Mouse (Mus musculus): ENCODE results near the gene Slc27a1. TPM values are rescaled to one million over a fixed set of nuclear protein-coding genes. Genes with fewer than 3 reads are reported as not detected.

The Slc27a1 gene
- polyA plus RNA-seq, 1 experiment from 2014 or later: 26.5 TPM

GRCm38 (mm10) chr8:71596798-71597197 lies 28.1 kb downstream of the Slc27a1 start:
- Histone ChIP-seq H3K9me3 (ENCODE audit: control insufficient read depth, low read length) (no peaks in the 10 kb centered on the region), H3K4me1 (replicated peaks; ENCODE audit: control insufficient read depth, insufficient read depth) (peaks cover 3% of the 10 kb centered on the region), H3K4me2 (replicated peaks; ENCODE audit: low read depth) (no peak overlapping the region), H3K4me3 (ENCODE audit: low read depth, low read length) (no peak overlapping the region), H3K9ac (ENCODE audit: low read length) (no peak overlapping the region), H3K36me3 (ENCODE audit: control insufficient read depth, insufficient read depth, low read length) (no peaks in the 10 kb centered on the region), H3K27ac (replicated peaks) (no peak overlapping the region), H3K27me3 (ENCODE audit: control insufficient read depth, insufficient read depth, low read length) (no peaks in the 10 kb centered on the region; the same call in 1 of the 2 replicates)
- no peak for TF ChIP-seq EP300 (optimal IDR thresholded peaks at IDR 0.05)
- TF ChIP-seq CTCF (IDR thresholded peaks at IDR 0.05; ENCODE audit: low read depth): no peak
- ATAC-seq (ENCODE audit: low FRiP score, low TSS enrichment): no peak
- DNase-seq (ENCODE audit: low spot score): no peak
- WGBS: 63% methylated on average over 4 of the region's 4 CpGs

GRCm38 (mm10) chr8:71597451-71597850 lies 28.8 kb downstream of the Slc27a1 start, which contains the start of gene Fam129c:
Gene Fam129c, plus strand, starts transcription at chr8:71597648.
- TF ChIP-seq CTCF (IDR thresholded peaks at IDR 0.05; ENCODE audit: low read depth) (no peak), EP300 (optimal IDR thresholded peaks at IDR 0.05) (no peak)
- ATAC-seq (ENCODE audit: low FRiP score, low TSS enrichment) (no peak), DNase-seq (ENCODE audit: low spot score) (no peak)
- H3K9ac ChIP-seq (ENCODE audit: low read length): no peak within 1 kb of the TSS
- no peaks in the 10 kb centered on the region for H3K36me3 ChIP-seq (ENCODE audit: control insufficient read depth, insufficient read depth, low read length)
- no peaks in the 10 kb centered on the region for H3K9me3 ChIP-seq (ENCODE audit: control insufficient read depth, low read length)
- H3K27ac ChIP-seq (replicated peaks): no peak within 1 kb of the TSS
- H3K4me1 ChIP-seq (replicated peaks; ENCODE audit: control insufficient read depth, insufficient read depth): peaks cover 4% of the 10 kb centered on the region
- H3K4me2 ChIP-seq (replicated peaks; ENCODE audit: low read depth): no peak within 1 kb of the TSS
- no peak within 1 kb of the TSS for H3K4me3 ChIP-seq (ENCODE audit: low read depth, low read length)
- H3K27me3 ChIP-seq (ENCODE audit: control insufficient read depth, insufficient read depth, low read length): peaks cover 3% of the 10 kb centered on the region; the same call in 1 of the 2 replicates
- 74% methylated on average over 3 of the region's 3 CpGs for WGBS

GRCm38 (mm10) chr8:71598375-71598774 lies 29.7 kb downstream of the Slc27a1 start:
- TF ChIP-seq CTCF (IDR thresholded peaks at IDR 0.05; ENCODE audit: low read depth) (no peak), EP300 (optimal IDR thresholded peaks at IDR 0.05) (no peak)
- Histone ChIP-seq H3K27me3 (ENCODE audit: control insufficient read depth, insufficient read depth, low read length) (peaks cover 3% of the 10 kb centered on the region; the same call in 1 of the 2 replicates), H3K9me3 (ENCODE audit: control insufficient read depth, low read length) (no peaks in the 10 kb centered on the region), H3K36me3 (ENCODE audit: control insufficient read depth, insufficient read depth, low read length) (no peaks in the 10 kb centered on the region), H3K9ac (ENCODE audit: low read length) (no peak overlapping the region), H3K4me2 (replicated peaks; ENCODE audit: low read depth) (no peak overlapping the region), H3K4me3 (ENCODE audit: low read depth, low read length) (no peak overlapping the region), H3K4me1 (replicated peaks; ENCODE audit: control insufficient read depth, insufficient read depth) (peaks cover 3% of the 10 kb centered on the region; the same call in 1 of the 2 replicates), H3K27ac (replicated peaks) (no peak overlapping the region)
- DNase-seq (ENCODE audit: low spot score) (no peak), ATAC-seq (ENCODE audit: low FRiP score, low TSS enrichment) (no peak)

GRCm38 (mm10) chr8:71598841-71599240 lies 30.2 kb downstream of the Slc27a1 start:
- Histone ChIP-seq H3K9me3 (ENCODE audit: control insufficient read depth, low read length) (no peaks in the 10 kb centered on the region), H3K36me3 (ENCODE audit: control insufficient read depth, insufficient read depth, low read length) (no peaks in the 10 kb centered on the region), H3K27ac (replicated peaks) (no peak overlapping the region), H3K27me3 (ENCODE audit: control insufficient read depth, insufficient read depth, low read length) (peaks cover 3% of the 10 kb centered on the region; the same call in 1 of the 2 replicates), H3K4me2 (replicated peaks; ENCODE audit: low read depth) (no peak overlapping the region), H3K4me1 (replicated peaks; ENCODE audit: control insufficient read depth, insufficient read depth) (peaks cover 3% of the 10 kb centered on the region; the same call in 1 of the 2 replicates), H3K9ac (ENCODE audit: low read length) (no peak overlapping the region), H3K4me3 (ENCODE audit: low read depth, low read length) (no peak overlapping the region)
- DNase-seq (ENCODE audit: low spot score) (no peak), ATAC-seq (ENCODE audit: low FRiP score, low TSS enrichment) (no peak)
- WGBS: 91% methylated on average over 5 of the region's 5 CpGs
- TF ChIP-seq CTCF (IDR thresholded peaks at IDR 0.05; ENCODE audit: low read depth) (no peak), EP300 (optimal IDR thresholded peaks at IDR 0.05) (no peak)

- peaks cover 3% of the 10 kb centered on the region; the same call in 1 of the 2 replicates for H3K27me3 ChIP-seq (ENCODE audit: control insufficient read depth, insufficient read depth, low read length)
- TF ChIP-seq EP300 (optimal IDR thresholded peaks at IDR 0.05) (no peak), CTCF (IDR thresholded peaks at IDR 0.05; ENCODE audit: low read depth) (no peak)
- peaks cover 3% of the 10 kb centered on the region; the same call in 1 of the 2 replicates for H3K4me1 ChIP-seq (replicated peaks; ENCODE audit: control insufficient read depth, insufficient read depth)
- DNase-seq (ENCODE audit: low spot score) (peak; percentile 32), ATAC-seq (ENCODE audit: low FRiP score, low TSS enrichment) (0 out of 2 replicates have a peak, but pooled peaks have one; percentile 0)
- H3K27ac ChIP-seq (replicated peaks): no peak overlapping the region
- peak overlapping the region; percentile 18 for H3K9ac ChIP-seq (ENCODE audit: low read length)
- no peaks in the 10 kb centered on the region for H3K9me3 ChIP-seq (ENCODE audit: control insufficient read depth, low read length)
- H3K4me3 ChIP-seq (ENCODE audit: low read depth, low read length): peak overlapping the region; percentile 30
- H3K36me3 ChIP-seq (ENCODE audit: control insufficient read depth, insufficient read depth, low read length): no peaks in the 10 kb centered on the region
- 7% methylated on average over 45 of the region's 65 CpGs for WGBS
- H3K4me2 ChIP-seq (replicated peaks; ENCODE audit: low read depth): peak overlapping the region; percentile 54
These were observed 33.4 kb downstream of the Slc27a1 start for GRCm38 (mm10) chr8:71601939-71602665.
